Mouse (Mus musculus) CH12.LX (cell line): ENCODE measurements around the gene Sphk1. TPM values are rescaled to one million over a fixed set of nuclear protein-coding genes. Genes with fewer than 3 reads are reported as not detected.

Source experiments
- DNase-seq: peaks from one replicate; pipeline ENCODE4 v3.0.0-alpha.2; 2013; ENCODE audit errors: extremely low read depth
- H3K27ac ChIP-seq: 2 replicates; pipeline ENCODE4 v1.5.1; 2012; ENCODE audit warnings: low read depth, mild to moderate bottlenecking, control low read depth, moderate library complexity; ENCODE audit not compliant: insufficient read depth
- H3K27me3 ChIP-seq: replicated peaks from 2 replicates; pipeline ENCODE3; 2012; ENCODE audit warnings: inconsistent platforms
- H3K36me3 ChIP-seq, 2 experiments: replicated peaks in 1 of 2; 2 replicates each; pipeline versions ENCODE3 to v1.6.1; 2012; ENCODE audit warnings: inconsistent platforms in 1 of 2, low read length in 1 of 2, mild to moderate bottlenecking in 1 of 2, mixed read lengths in 1 of 2, moderate library complexity in 1 of 2; ENCODE audit not compliant: control insufficient read depth in 1 of 2, insufficient read depth in 1 of 2
- H3K4me1 ChIP-seq, 2 experiments: 2 replicates each; pipeline ENCODE4 v1.6.1; 2012; ENCODE audit warnings: inconsistent platforms in 1 of 2, moderate library complexity in 1 of 2; ENCODE audit not compliant: insufficient read depth in 2 of 2, control insufficient read depth in 1 of 2
- H3K4me2 ChIP-seq: 2 replicates; pipeline ENCODE4 v1.6.1; 2012; ENCODE audit warnings: low read depth, mild to moderate bottlenecking, control low read depth; ENCODE audit not compliant: poor library complexity, insufficient read depth, severe bottlenecking
- H3K4me3 ChIP-seq, 3 experiments: fragments of 150-350 bp in 1 of 3; sonication (generic) in 1 of 3; replicated peaks in 1 of 3; 2 replicates each; pipeline versions ENCODE3 to v1.5.1; 2011 to 2012; ENCODE audit warnings: low read depth in 2 of 3, low read length in 2 of 3, mild to moderate bottlenecking in 2 of 3, moderate library complexity in 2 of 3, control low read depth in 1 of 3, improper control_type of control experiment in 1 of 3, inconsistent platforms in 1 of 3, mixed read lengths in 1 of 3; ENCODE audit not compliant: poor library complexity in 1 of 3
- H3K79me2 ChIP-seq: replicated peaks from 2 replicates; pipeline ENCODE4 v1.6.1; 2012; ENCODE audit warnings: mild to moderate bottlenecking, moderate library complexity; ENCODE audit not compliant: control insufficient read depth, poor library complexity, insufficient read depth, severe bottlenecking; ENCODE audit errors: extremely low read depth
- H3K9ac ChIP-seq: 2 replicates; pipeline ENCODE4 v1.6.1; 2012; ENCODE audit warnings: low read depth, mild to moderate bottlenecking, control low read depth, moderate library complexity; ENCODE audit not compliant: insufficient read depth
- H3K9me3 ChIP-seq: replicated peaks from 2 replicates; pipeline ENCODE3; 2012; ENCODE audit warnings: low read length, inconsistent platforms, mixed read lengths
- BHLHE40 ChIP-seq: IDR thresholded peaks from 2 replicates; pipeline ENCODE4 v1.6.1; 2011; ENCODE audit warnings: mild to moderate bottlenecking, low read depth, low read length, improper control_type of control experiment
- CHD2 ChIP-seq: IDR thresholded peaks from 2 replicates; pipeline ENCODE4 v1.6.1; 2011; ENCODE audit warnings: low read length, improper control_type of control experiment
- CTCF ChIP-seq, 2 experiments: IDR thresholded peaks in 1 of 2; conservative IDR thresholded peaks in 1 of 2; 2 replicates each; pipeline ENCODE4 v1.5.1; 2011 to 2012; ENCODE audit warnings: low read depth in 2 of 2, low read length in 2 of 2, improper control_type of control experiment in 1 of 2, inconsistent platforms in 1 of 2, mild to moderate bottlenecking in 1 of 2, moderate library complexity in 1 of 2
- GABPA ChIP-seq: IDR thresholded peaks from 2 replicates; pipeline ENCODE4 v1.6.1; 2012; ENCODE audit warnings: low read depth, low read length, improper control_type of control experiment, inconsistent platforms; ENCODE audit not compliant: insufficient replicate concordance
- HCFC1 ChIP-seq: IDR thresholded peaks from 2 replicates; pipeline ENCODE4 v1.6.1; 2012; ENCODE audit warnings: low read depth, mild to moderate bottlenecking, inconsistent platforms, low read length, improper control_type of control experiment
- IRF4 ChIP-seq: IDR thresholded peaks from 2 replicates; pipeline ENCODE4 v1.6.1; 2014; ENCODE audit warnings: low read depth, mild to moderate bottlenecking, inconsistent platforms, low read length, improper control_type of control experiment
- JUN ChIP-seq: IDR thresholded peaks from 2 replicates; pipeline ENCODE4 v1.6.1; 2011; ENCODE audit warnings: low read depth, mild to moderate bottlenecking, low read length, improper control_type of control experiment, moderate library complexity; ENCODE audit not compliant: insufficient read depth
- KAT2A ChIP-seq: IDR thresholded peaks from 2 replicates; pipeline ENCODE4 v1.6.1; 2012; ENCODE audit warnings: low read length, improper control_type of control experiment, inconsistent platforms; ENCODE audit not compliant: insufficient replicate concordance
- MAX ChIP-seq: IDR thresholded peaks from 2 replicates; pipeline ENCODE4 v1.6.1; 2011; ENCODE audit warnings: low read length, improper control_type of control experiment
- MAZ ChIP-seq: IDR thresholded peaks from 2 replicates; pipeline ENCODE4 v1.6.1; 2012; ENCODE audit warnings: low read depth, mild to moderate bottlenecking, inconsistent platforms, low read length, improper control_type of control experiment, moderate library complexity
- MEF2A ChIP-seq: IDR thresholded peaks from 2 replicates; pipeline ENCODE4 v1.6.1; 2014; ENCODE audit warnings: low read depth, mild to moderate bottlenecking, inconsistent platforms, low read length, improper control_type of control experiment, borderline replicate concordance
- MXI1 ChIP-seq: IDR thresholded peaks from 2 replicates; pipeline ENCODE4 v1.6.1; 2011; ENCODE audit warnings: mild to moderate bottlenecking, low read depth, low read length, improper control_type of control experiment
- NELFE ChIP-seq: IDR thresholded peaks from 2 replicates; pipeline ENCODE4 v1.6.1; 2011; ENCODE audit warnings: low read depth, low read length, improper control_type of control experiment
- POLR2AphosphoS2 ChIP-seq: IDR thresholded peaks from 2 replicates; pipeline ENCODE4 v1.6.1; 2011; ENCODE audit warnings: low read depth, low read length, improper control_type of control experiment
- RAD21 ChIP-seq: IDR thresholded peaks from 2 replicates; pipeline ENCODE4 v1.6.1; 2011; ENCODE audit warnings: low read depth, mild to moderate bottlenecking, low read length, improper control_type of control experiment, moderate library complexity
- RCOR1 ChIP-seq: conservative IDR thresholded peaks from 2 replicates; pipeline ENCODE4 v1.6.1; 2012; ENCODE audit warnings: low read depth, mild to moderate bottlenecking, inconsistent platforms, low read length, improper control_type of control experiment
- SMC3 ChIP-seq: IDR thresholded peaks from 2 replicates; pipeline ENCODE4 v1.6.1; 2011; ENCODE audit warnings: low read depth, low read length, improper control_type of control experiment
- TBP ChIP-seq: conservative IDR thresholded peaks from 2 replicates; pipeline ENCODE4 v1.6.1; 2011; ENCODE audit warnings: low read depth, low read length, improper control_type of control experiment
- TCF12 ChIP-seq: IDR thresholded peaks from 2 replicates; pipeline ENCODE4 v1.6.1; 2014; ENCODE audit warnings: low read depth, mild to moderate bottlenecking, inconsistent platforms, low read length, improper control_type of control experiment
- UBTF ChIP-seq: IDR thresholded peaks from 2 replicates; pipeline ENCODE4 v1.6.1; 2012; ENCODE audit warnings: low read depth, mild to moderate bottlenecking, inconsistent platforms, low read length, improper control_type of control experiment, moderate library complexity
- ZMIZ1 ChIP-seq: IDR thresholded peaks from 2 replicates; pipeline ENCODE4 v1.6.1; 2012; ENCODE audit warnings: low read depth, mild to moderate bottlenecking, inconsistent platforms, low read length, improper control_type of control experiment
- ZNF384 ChIP-seq: IDR thresholded peaks from 2 replicates; pipeline ENCODE4 v1.6.1; 2012; ENCODE audit warnings: low read depth, low read length, improper control_type of control experiment, inconsistent platforms
- dilution Hi-C: fragments of 300-500 bp; cut with MboI; formaldehyde crosslinking; loops from 2 replicates; pipeline ENCODE4 v1.14.3; 2020; ENCODE audit warnings: low sequenced_read_pairs; ENCODE audit not compliant: extremely low pct_unique_long_range_greater_than_20kb, extremely low pct_ligation_motif_present
- in situ Hi-C: fragments of 300-500 bp; cut with MboI; formaldehyde crosslinking; loops from 3 replicates; pipeline ENCODE4 v1.14.3; 2019; ENCODE audit warnings: low sequenced_read_pairs, low pct_ligation_motif_present, low pct_unique_long_range_greater_than_20kb, mixed read lengths
- polyA plus RNA-seq: library from polyadenylated mRNA; unstranded; fragments of >175 nt; gene quantifications from 2 replicates; pipeline ENCODE4 v1.2.1, GENCODE M21; 2012; ENCODE audit warnings: low read depth; ENCODE audit not compliant: insufficient read length
- total RNA-seq, 2 experiments: library from RNA; depleted of rRNA; stranded (reverse); fragments of 300-350 nt in 1 of 2; fragments of >200 nt in 1 of 2; gene quantifications; 2 replicates each; pipeline ENCODE4 v1.2.3; 2012 to 2014

Sphk1 gene
- total and polyA plus RNA-seq, 3 experiments, result 0.50 to 2.1 (median 0.89) TPM

GRCm38 (mm10) chr11:116580031-116580652 lies 49.4 kb downstream of the Sphk1 start:
- dilution Hi-C loops (no loop called here), in situ Hi-C loops (no loop called here)
- DNase-seq, result no peak

GRCm38 (mm10) chr11:116580711-116581375 lies 50.1 kb downstream of the Sphk1 start:
- Histone ChIP-seq H3K79me2 (peaks cover 24% of the 10 kb centered on the region), H3K36me3 (peaks cover 0 to 27% of the 10 kb centered on the region in 2 experiments), H3K4me3 (peak overlapping the region; percentile 83 to 96 (median 93)), H3K27me3 (peaks cover 2% of the 10 kb centered on the region), H3K9me3 (no peaks in the 10 kb centered on the region), H3K9ac (peak overlapping the region; percentile 80), H3K27ac (peak overlapping the region; percentile 32), H3K4me1 (peaks cover 0 to 37% of the 10 kb centered on the region in 2 experiments; a peak in 3 of 4 replicates), H3K4me2 (peak overlapping the region; percentile 77)
- in situ Hi-C loops (no loop called here), dilution Hi-C loops (no loop called here)
- TF ChIP-seq SMC3, result no peak
- no peak for TF ChIP-seq TBP
- peak; percentile 67; the same call in 1 of the 2 replicates for TF ChIP-seq ZMIZ1
- TF ChIP-seq MAX, result peak; percentile 20; the same call in 1 of the 2 replicates
- 0 out of 2 replicates have a peak, but pooled peaks have one; percentile 49 for TF ChIP-seq NELFE
- peak; percentile 56; the same call in 1 of the 2 replicates for TF ChIP-seq TCF12
- no peak for TF ChIP-seq JUN
- 0 out of 2 replicates have a peak, but pooled peaks have one; percentile 16 for TF ChIP-seq KAT2A
- TF ChIP-seq IRF4, result no peak
- peak; percentile 39; the same call in 1 of the 2 replicates for TF ChIP-seq MEF2A
- peak; percentile 69 for TF ChIP-seq MXI1
- DNase-seq, result peak; percentile 42

More at GRCm38 (mm10) chr11:116580031-116580652, 49.4 kb downstream of the Sphk1 start:
- Histone ChIP-seq H3K27me3 (peaks cover 2% of the 10 kb centered on the region), H3K9me3 (no peaks in the 10 kb centered on the region), H3K9ac (peak overlapping the region; percentile 80; the same call in 1 of the 2 replicates), H3K27ac (no peak overlapping the region), H3K79me2 (peaks cover 27% of the 10 kb centered on the region), H3K4me1 (peaks cover 3 to 44% of the 10 kb centered on the region in 2 experiments)
- TF ChIP-seq HCFC1, result no peak
- no peak for TF ChIP-seq CHD2
- no peak for TF ChIP-seq BHLHE40
- TF ChIP-seq UBTF, result no peak
- no peak for TF ChIP-seq SMC3
- TF ChIP-seq RCOR1, result no peak
- no peak for TF ChIP-seq CTCF (conservative IDR thresholded peaks at IDR 0.05 in 1 of 2, IDR thresholded peaks at IDR 0.05 in 1 of 2; ENCODE audit: low read depth in 2 of 2, low read length in 2 of 2)
- TF ChIP-seq MEF2A, result no peak
- no peak for TF ChIP-seq RAD21
- TF ChIP-seq TBP, result no peak
- TF ChIP-seq GABPA, result no peak
- no peak for TF ChIP-seq TCF12
- TF ChIP-seq ZNF384, result no peak
- no peak for TF ChIP-seq MAZ
- no peak for TF ChIP-seq JUN
- TF ChIP-seq POLR2AphosphoS2, result no peak
- TF ChIP-seq, all 38 proteins: peak for 0
- Histone ChIP-seq H3K4me2 (peak overlapping the region; percentile 77), H3K4me3 (peak overlapping the region; percentile 83 to 96 (median 93)), H3K36me3 (peaks cover 0 to 30% of the 10 kb centered on the region in 2 experiments)
